Mouse (Mus musculus): ENCODE data around the gene Mex3a.

Mex3a gene

DNA sequence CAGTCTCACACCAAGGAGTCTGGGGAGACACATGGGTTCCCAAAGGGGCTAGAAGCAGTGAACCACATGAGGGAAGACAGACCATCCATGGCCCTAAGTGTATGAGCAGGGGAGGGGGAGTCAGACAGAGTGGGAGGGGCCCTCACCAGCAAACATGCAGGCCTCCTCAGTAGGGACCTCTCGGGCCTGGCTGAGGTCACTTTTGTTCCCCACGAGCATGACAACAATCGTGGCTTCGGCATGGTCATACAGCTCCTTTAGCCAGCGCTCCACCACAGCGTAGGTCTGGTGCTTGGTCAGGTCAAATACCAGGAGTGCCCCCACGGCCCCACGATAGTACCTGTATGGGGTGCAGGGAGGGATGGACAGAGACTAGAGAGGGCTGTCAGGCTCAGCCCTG is 11.0 kb downstream of the Mex3a start:
- DNase-seq (ENCODE audit: low read depth in 2 of 2, low spot score in 2 of 2), result no peak

- DNase-seq (ENCODE audit: low read depth in 2 of 2, low spot score in 2 of 2), result no peak
Measured at GRCm38 (mm10) chr3:88543651-88544410, 11.6 kb downstream of the Mex3a start.

GRCm38 (mm10) chr3:88544514-88544913 is 12.3 kb downstream of the Mex3a start:
- DNase-seq (ENCODE audit: low read depth in 2 of 2, low spot score in 2 of 2), result no peak

GRCm38 (mm10) chr3:88544955-88545591 is 12.9 kb downstream of the Mex3a start:
- DNase-seq (ENCODE audit: low read depth in 2 of 2, low spot score in 2 of 2), result no peak

DNA sequence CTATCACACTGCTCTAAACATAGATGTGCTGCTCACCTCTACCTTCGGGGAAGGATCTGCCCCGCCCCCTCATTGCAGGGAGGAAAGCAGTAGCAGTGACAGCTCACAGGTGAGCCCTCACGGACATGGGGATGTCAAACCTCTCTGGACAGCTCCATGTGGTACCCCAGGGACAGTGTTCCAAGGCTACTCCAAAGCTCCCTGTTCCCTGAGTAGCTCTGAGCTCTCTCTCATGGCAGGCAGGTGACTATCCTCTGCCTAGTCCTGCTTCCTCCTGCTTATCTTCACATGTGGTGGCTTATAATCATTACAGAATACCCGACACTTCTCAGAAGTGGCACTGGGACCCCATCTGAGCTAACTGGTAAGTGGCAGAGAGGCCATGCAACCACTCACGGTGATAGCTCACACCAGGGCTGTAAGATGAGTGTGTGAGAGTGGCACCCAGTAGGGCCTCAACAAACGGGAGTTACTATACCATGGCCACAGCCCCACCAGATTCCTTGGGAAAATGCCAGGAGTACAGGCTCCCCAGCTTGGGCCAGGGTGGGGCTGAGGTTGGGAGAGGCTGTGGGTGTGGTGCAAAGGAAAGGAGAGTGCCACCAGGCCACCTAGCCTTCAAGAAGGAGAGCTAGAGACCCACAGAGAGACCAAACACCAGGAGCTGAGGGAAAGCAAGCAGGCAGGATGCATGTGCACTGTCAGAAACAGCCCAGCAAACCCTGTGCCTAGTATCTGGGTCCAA is 14.7 kb downstream of the Mex3a start:
- DNase-seq (ENCODE audit: low read depth in 2 of 2, low spot score in 2 of 2), result no peak

DNA sequence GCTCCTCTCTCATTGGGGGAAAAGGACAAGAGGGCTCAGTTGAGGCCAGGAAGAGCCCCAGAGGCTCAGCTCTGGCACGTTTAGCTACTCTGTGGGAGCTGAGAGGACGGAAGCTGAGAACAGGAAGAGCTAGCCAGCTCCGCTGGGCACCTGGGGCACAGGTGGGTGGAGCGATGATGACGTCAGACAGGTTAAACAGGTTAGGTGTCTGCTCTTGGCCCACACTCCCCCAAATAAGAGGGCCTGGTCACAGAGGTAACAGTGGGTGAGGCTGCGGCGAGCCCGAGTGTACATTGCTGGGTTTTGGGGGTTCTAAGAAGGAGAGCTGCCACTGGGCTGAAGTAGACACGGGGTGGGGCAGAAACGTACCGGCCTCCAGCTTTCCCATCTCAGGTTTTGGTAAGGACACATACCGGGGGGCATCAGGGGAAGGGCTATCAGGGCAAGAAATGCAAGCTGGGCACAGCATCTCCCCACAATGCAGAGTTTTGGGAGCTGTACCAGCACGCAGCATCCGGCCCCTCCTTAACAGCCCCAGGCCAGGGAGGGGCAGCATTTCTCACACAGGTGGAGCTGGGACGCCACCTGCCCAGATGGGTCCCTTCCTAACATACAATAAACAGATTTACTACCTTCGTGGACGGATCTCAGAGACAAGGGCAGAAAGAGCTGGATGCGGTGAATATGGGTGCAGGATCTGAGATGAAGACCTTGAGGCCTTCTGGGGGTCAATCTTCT is 16.2 kb downstream of the Mex3a start, which contains the start of gene Rab25:
TSS of gene Rab25 (minus strand) at position 121 of the 738 bp plus-strand sequence.
- no peak for DNase-seq (ENCODE audit: low read depth in 2 of 2, low spot score in 2 of 2)

- no peak for DNase-seq (ENCODE audit: low read depth in 2 of 2, low spot score in 2 of 2)
Measured at GRCm38 (mm10) chr3:88551586-88551985, 19.4 kb downstream of the Mex3a start.

DNA sequence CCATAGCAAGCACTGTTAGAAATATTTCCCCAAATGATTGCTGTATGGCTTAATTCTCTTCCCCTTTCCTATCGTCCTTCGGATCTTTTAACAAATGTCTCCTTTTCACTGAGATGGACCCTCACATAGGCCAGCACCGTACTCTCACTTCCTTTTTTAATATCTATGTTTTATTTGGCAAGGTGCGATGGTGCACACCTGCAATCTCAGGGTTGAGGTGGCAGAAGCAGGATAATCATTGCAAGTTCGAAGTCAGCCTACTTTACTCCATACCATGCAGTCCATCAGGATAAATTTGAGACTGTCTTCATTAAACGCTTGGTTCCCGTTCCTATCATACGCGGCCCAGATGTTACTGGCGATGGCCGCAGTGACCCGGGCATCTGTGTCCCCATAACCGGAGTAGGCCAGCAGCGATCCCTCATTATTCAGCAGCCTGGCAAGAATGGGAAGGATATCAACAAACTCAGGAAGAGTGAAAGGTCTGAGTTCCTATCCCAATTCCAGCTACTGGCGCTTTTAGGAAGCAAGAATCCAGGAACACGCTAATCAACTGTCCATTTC is 20.0 kb downstream of the Mex3a start:
- no peak for DNase-seq (ENCODE audit: low read depth in 2 of 2, low spot score in 2 of 2)

- peak; percentile 79 to 86 for DNase-seq (ENCODE audit: low read depth in 2 of 2, low spot score in 2 of 2)
Measured at GRCm38 (mm10) chr3:88552676-88553524, 20.7 kb downstream of the Mex3a start, which contains the start of gene Lamtor2. Gene Lamtor2 (minus strand): TSS chr3:88553074.

DNA sequence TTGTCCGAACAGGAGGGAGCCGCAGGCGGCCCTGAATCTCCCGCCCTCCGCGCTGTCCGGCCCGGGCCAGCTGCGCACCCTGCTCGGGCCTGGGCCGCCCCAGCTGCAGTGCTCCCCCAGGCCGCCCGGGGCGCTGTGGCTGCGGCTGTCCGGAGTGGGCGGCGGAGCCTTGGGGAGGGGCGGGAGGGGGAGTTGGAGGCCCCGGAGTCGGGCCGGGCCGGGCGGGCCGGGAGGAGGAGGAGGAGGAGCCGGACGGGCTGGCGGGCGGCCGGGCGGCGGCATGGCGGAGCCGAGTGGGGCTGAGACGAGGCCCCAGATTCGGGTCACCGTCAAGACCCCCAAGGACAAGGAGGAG is 21.3 kb downstream of the Mex3a start, which contains the start of gene Ubqln4:
TSS of gene Ubqln4 (plus strand) at position 234 of the 355 bp plus-strand sequence.
- peak; percentile 75 to 86 for DNase-seq (ENCODE audit: low read depth in 2 of 2, low spot score in 2 of 2)

- peak in 1 of 2 experiments; percentile 24 for DNase-seq (ENCODE audit: low read depth in 2 of 2, low spot score in 2 of 2)
Measured at GRCm38 (mm10) chr3:88553880-88554586, 21.8 kb downstream of the Mex3a start.

DNA sequence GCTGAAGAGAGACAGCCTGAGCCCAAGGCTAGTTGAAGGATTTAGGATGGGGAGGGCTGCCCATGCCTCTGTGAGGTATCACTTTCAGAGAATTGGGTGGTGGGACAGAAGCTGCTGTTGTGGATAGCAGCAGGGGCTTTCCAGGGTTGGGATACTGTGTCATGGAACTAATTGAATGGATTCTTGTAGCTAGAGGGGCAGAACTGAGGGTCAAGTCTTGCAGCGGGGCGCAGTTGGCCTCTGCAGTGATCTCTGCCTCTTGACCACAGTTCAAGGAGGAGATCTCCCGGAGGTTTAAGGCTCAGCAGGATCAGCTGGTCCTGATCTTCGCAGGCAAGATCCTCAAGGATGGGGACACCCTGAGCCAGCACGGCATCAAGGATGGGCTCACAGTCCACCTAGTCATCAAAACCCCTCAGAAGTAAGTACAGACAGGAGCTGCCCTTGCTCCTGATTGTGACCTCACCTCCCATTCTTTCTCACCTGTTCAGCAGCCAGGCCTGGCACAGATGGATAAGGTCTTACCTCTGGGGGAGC is 22.9 kb downstream of the Mex3a start:
- DNase-seq (ENCODE audit: low read depth in 2 of 2, low spot score in 2 of 2), result no peak

GRCm38 (mm10) chr3:88555731-88556130 is 23.5 kb downstream of the Mex3a start:
- DNase-seq (ENCODE audit: low read depth in 2 of 2, low spot score in 2 of 2), result no peak

- DNase-seq (ENCODE audit: low read depth in 2 of 2, low spot score in 2 of 2), result no peak
Measured at GRCm38 (mm10) chr3:88556616-88557015, 24.4 kb downstream of the Mex3a start.

DNA sequence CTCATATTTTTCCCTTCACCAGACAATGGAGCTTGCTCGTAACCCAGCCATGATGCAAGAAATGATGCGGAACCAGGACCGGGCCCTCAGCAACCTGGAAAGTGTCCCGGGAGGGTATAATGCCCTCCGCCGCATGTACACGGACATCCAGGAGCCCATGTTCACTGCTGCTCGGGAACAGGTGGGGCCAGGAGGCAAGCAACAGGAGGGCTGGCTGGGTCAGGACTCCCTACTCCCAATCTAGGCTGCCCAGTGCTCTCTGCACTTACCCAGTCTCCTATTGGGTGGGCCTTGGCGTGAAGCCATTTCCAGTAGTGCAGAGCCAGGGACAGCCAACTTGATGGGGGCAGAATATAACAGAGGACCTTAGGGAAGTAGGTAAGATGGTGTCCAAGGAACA is 27.4 kb downstream of the Mex3a start:
- no peak for DNase-seq (ENCODE audit: low read depth in 2 of 2, low spot score in 2 of 2)

DNA sequence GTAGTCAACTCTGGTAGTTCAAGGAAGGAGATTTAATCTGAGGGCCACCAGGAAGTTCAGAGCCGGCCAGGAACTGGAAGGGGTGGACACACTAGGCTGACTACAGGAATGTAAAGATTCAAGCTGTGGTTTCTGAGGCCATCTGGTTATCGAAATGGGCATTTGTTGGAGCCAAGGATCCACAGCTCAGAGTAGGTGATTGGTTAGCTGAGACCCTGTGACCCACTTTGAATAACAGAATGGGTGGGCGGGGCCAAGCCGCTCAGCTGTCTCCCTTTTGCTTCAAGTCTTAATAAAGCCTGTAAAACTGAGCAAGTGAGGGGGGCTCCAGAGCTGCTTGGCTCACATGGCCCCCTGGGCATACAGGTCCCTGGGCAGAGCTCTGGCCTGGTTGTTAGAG is 29.8 kb downstream of the Mex3a start:
- no peak for DNase-seq (ENCODE audit: low read depth in 2 of 2, low spot score in 2 of 2)

GRCm38 (mm10) chr3:88563442-88563841 is 31.2 kb downstream of the Mex3a start:
- no peak for DNase-seq (ENCODE audit: low read depth in 2 of 2, low spot score in 2 of 2)

GRCm38 (mm10) chr3:88563966-88564365 is 31.8 kb downstream of the Mex3a start:
- DNase-seq (ENCODE audit: low read depth in 2 of 2, low spot score in 2 of 2), result no peak

- DNase-seq (ENCODE audit: low read depth in 2 of 2, low spot score in 2 of 2), result no peak
Measured at GRCm38 (mm10) chr3:88566116-88566515, 33.9 kb downstream of the Mex3a start.

Measured in CD8-positive naive resting alpha-beta T cell, adult 2 months (primary cell).